Comparison of ENCODE assay signal across 12 mouse cellular contexts in the genomic region with DNA sequence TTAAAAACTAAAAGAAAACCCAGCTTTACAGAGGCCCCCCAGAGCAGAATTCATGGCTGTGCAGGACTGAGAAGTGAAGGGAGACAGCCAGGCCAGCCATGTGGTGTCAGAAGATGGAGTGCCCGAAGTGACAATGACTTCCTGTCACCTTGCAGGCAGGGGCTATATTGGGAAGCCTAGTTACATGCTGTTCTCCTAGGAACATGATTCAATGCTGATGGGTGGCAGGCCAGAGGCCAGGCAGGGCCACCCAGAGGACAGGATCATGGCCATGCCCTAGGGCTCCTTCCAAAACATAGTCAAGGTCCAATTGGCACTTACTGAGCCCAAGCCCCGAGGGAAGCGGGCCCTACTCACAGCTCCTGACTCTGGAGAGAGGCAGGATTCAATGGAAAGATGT.
A peak's percentile ranks its signal among the peaks of the same experiment; 100 is the strongest.
DNase-seq lines count a peak whose midpoint lies in the region; TF ChIP-seq lines count a peak whose summit lies in the region.
"Had no signal": no experiment of that assay in that cellular context is flagged by ENCODE, and none has a peak within 500 bp of the region (broad histone marks: within the 10 kb centered on the region; RNA-seq: fewer than 3 reads in every experiment).

No protein-coding gene starts in this region.

- H3K4me3 ChIP-seq in left cerebral cortex, adult 2 months, result no peak overlapping the region
- H3K4me3 ChIP-seq in embryonic facial prominence, embryonic 10.5 days, result no peak overlapping the region
- H3K4me3 ChIP-seq in limb, embryonic 10.5 days, result no peak overlapping the region
- H3K4me3 ChIP-seq: midbrain, embryonic 13.5 days had no signal

- 67% methylated on average over 3 of the region's 3 CpGs for WGBS in embryonic facial prominence, embryonic 10.5 days
- WGBS in limb, embryonic 10.5 days, result 57% methylated on average over 3 of the region's 3 CpGs

- no peak for DNase-seq in left cerebral cortex, adult 2 months (ENCODE audit: extremely low spot score in 1 of 2, low spot score in 2 of 2)
- no peak for DNase-seq in left cerebral cortex, postnatal 14 days (ENCODE audit: low spot score in 2 of 2)
- no peak for DNase-seq in embryonic facial prominence, embryonic 10.5 days (ENCODE audit: low spot score)
- DNase-seq in heart, adult 9 months (ENCODE audit: low spot score in 2 of 2), result peak; percentile 80
- peak; percentile 48 for DNase-seq in limb, embryonic 10.5 days (ENCODE audit: low spot score)
- no peak for DNase-seq in embryo, embryonic 9.5 days (ENCODE audit: extremely low spot score)
- no peak for DNase-seq in left cerebral cortex, adult 18-20 months (ENCODE audit: low spot score in 2 of 2)
- DNase-seq: cerebellum, adult 18-20 months; layer of hippocampus, adult 9-11 months; thymus, postnatal 4 days had no signal

- H3K9me3 ChIP-seq in embryonic facial prominence, embryonic 10.5 days, result no peaks in the 10 kb centered on the region
- no peaks in the 10 kb centered on the region for H3K9me3 ChIP-seq in limb, embryonic 10.5 days (replicated peaks)
- H3K9me3 ChIP-seq: midbrain, embryonic 13.5 days had no signal

- peaks cover 36% of the 10 kb centered on the region for H3K27me3 ChIP-seq in embryonic facial prominence, embryonic 10.5 days (replicated peaks; ENCODE audit: low read depth, poor library complexity, severe bottlenecking)
- H3K27me3 ChIP-seq in limb, embryonic 10.5 days (ENCODE audit: low read depth, poor library complexity, severe bottlenecking), result peaks cover 19% of the 10 kb centered on the region; the same call in 1 of the 2 replicates
- H3K27me3 ChIP-seq: midbrain, embryonic 13.5 days had no signal

- no peak for TF ChIP-seq CTCF in left cerebral cortex, adult 2 months (IDR thresholded peaks at IDR 0.05)

- peaks cover 75% of the 10 kb centered on the region for H3K4me1 ChIP-seq in embryonic facial prominence, embryonic 10.5 days
- H3K4me1 ChIP-seq in limb, embryonic 10.5 days, result peaks cover 76% of the 10 kb centered on the region

- H3K27ac ChIP-seq in left cerebral cortex, adult 2 months, result peak overlapping the region; percentile 59
- peak overlapping the region; percentile 37; the same call in 1 of the 2 replicates for H3K27ac ChIP-seq in embryonic facial prominence, embryonic 10.5 days (replicated peaks)
- peak overlapping the region; percentile 46 for H3K27ac ChIP-seq in limb, embryonic 10.5 days
- H3K27ac ChIP-seq: liver, embryonic 14.5 days; midbrain, embryonic 13.5 days had no signal

- intact Hi-C loops in left cerebral cortex, adult 2 months (cut with DNase I), result no loop called here
- intact Hi-C loops in left cerebral cortex, postnatal 14 days (cut with DNase I), result no loop called here

- H3K36me3 ChIP-seq in embryonic facial prominence, embryonic 10.5 days (replicated peaks), result no peaks in the 10 kb centered on the region
- no peaks in the 10 kb centered on the region for H3K36me3 ChIP-seq in limb, embryonic 10.5 days
- H3K36me3 ChIP-seq: midbrain, embryonic 13.5 days had no signal

Comparison
In these comparisons a context has a peak if more than half of its experiments do, and no peak if none do; other contexts are left out.
1. DNase-seq: peak in heart, adult 9 months (2 of 2) and limb, embryonic 10.5 days (single experiment); none in left cerebral cortex, adult 2 months (0 of 2), left cerebral cortex, postnatal 14 days (0 of 2), embryonic facial prominence, embryonic 10.5 days (single experiment), embryo, embryonic 9.5 days (single experiment) and left cerebral cortex, adult 18-20 months (0 of 2).
2. Peak in every context shown above with its lines, with median percentiles within 50 percentile points of each other: H3K27ac ChIP-seq.